Mouse (Mus musculus) G1E (cell line): ENCODE measurements at regions not wholly inside any gene's neighbourhood (a gene's known extent, or its start where the extent isn't known, plus 50 kb on each side); places are given as distances from the start of the nearest gene placed in this dataset.

Source experiments
- CTCF ChIP-seq: IDR thresholded peaks from 2 replicates; pipeline ENCODE4 v1.5.1; 2012; ENCODE audit warnings: low read depth, low read length, inconsistent platforms, mixed read lengths
- GATA1 ChIP-seq: IDR thresholded peaks from 2 replicates; pipeline ENCODE4 v1.6.1; 2012; ENCODE audit warnings: borderline replicate concordance, low read length, inconsistent platforms, mixed read lengths
- GATA2 ChIP-seq: IDR thresholded peaks from 2 replicates; pipeline ENCODE4 v1.6.1; 2012; ENCODE audit warnings: low read depth, low read length, inconsistent platforms, borderline replicate concordance
- POLR2AphosphoS5 ChIP-seq: IDR thresholded peaks from 2 replicates; pipeline ENCODE4 v1.6.1; 2012; ENCODE audit warnings: low read depth, low read length, inconsistent platforms; ENCODE audit not compliant: insufficient replicate concordance
- TAL1 ChIP-seq: conservative IDR thresholded peaks from 2 replicates; pipeline ENCODE4 v1.6.1; 2012; ENCODE audit warnings: low read depth, low read length, inconsistent platforms, mixed read lengths

DNA sequence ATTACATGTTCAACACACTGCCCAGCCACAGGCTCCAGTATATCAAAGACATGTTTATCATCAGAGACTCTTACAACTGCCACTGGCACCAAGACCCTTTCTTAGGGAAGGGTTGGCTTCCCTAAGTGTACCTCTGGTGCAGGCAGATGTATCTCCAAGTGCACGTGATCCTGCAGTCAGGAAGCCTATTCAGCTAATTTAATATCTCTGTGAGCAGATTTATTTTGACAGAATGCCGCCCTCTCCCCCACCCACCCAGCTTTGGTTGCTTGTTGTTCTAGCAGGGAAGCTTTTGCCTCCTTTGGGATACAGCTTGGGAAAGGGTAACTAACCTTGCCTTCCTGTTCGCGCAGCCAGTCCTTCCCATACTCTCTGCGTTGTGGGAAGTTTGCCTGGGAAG lies 83.5 kb upstream of the Spon1 start:
- TF ChIP-seq CTCF (no peak), GATA1 (no peak), POLR2AphosphoS5 (no peak), GATA2 (no peak), TAL1 (no peak)
